11 mouse cellular contexts compared by ENCODE assay signal in genomic region chr2:129244446-129245120, GRCm38 (mm10). TPM values are rescaled to one million over a fixed set of nuclear protein-coding genes. Genes with fewer than 3 reads are reported as not detected.
DNase-seq lines count a peak whose midpoint lies in the region; ATAC-seq and TF ChIP-seq lines count a peak whose summit lies in the region.
"Had no signal": no experiment of that assay in that cellular context is flagged by ENCODE, and none has a peak within 500 bp of the region (broad histone marks: within the 10 kb centered on the region; RNA-seq: fewer than 3 reads in every experiment).

No protein-coding gene starts in this region.

- in situ Hi-C loops in ES-E14 (cut with MboI; ENCODE audit: low sequenced_read_pairs in 2 of 2, unreplicated experiment in 2 of 2): no loop called here

- no peak overlapping the region for H3K4me2 ChIP-seq in liver, embryonic 13.5 days
- no peak overlapping the region for H3K4me2 ChIP-seq in liver, embryonic 12.5 days
- H3K4me2 ChIP-seq in kidney, embryonic 15.5 days: no peak overlapping the region

- H3K36me3 ChIP-seq in liver, embryonic 13.5 days: no peaks in the 10 kb centered on the region
- no peaks in the 10 kb centered on the region for H3K36me3 ChIP-seq in liver, embryonic 12.5 days
- H3K36me3 ChIP-seq in ES-E14 (ENCODE audit: control insufficient read depth, insufficient read depth, low read length, poor library complexity, severe bottlenecking): no peaks in the 10 kb centered on the region
- H3K36me3 ChIP-seq in kidney, embryonic 15.5 days: no peaks in the 10 kb centered on the region
- H3K36me3 ChIP-seq in thymus, adult 2 months (ENCODE audit: control insufficient read depth, insufficient read depth, low read length): no peaks in the 10 kb centered on the region

- H3K9ac ChIP-seq in liver, embryonic 13.5 days: no peak overlapping the region
- H3K9ac ChIP-seq in liver, embryonic 12.5 days: no peak overlapping the region
- peak overlapping the region; percentile 26; the same call in 1 of the 2 replicates for H3K9ac ChIP-seq in ES-E14 (ENCODE audit: insufficient read depth, low read depth, low read length, poor library complexity, severe bottlenecking)
- no peak overlapping the region for H3K9ac ChIP-seq in kidney, embryonic 15.5 days

- H3K27me3 ChIP-seq in liver, embryonic 13.5 days: peaks cover 6% of the 10 kb centered on the region; the same call in 1 of the 2 replicates
- H3K27me3 ChIP-seq in liver, embryonic 12.5 days (replicated peaks): no peaks in the 10 kb centered on the region
- H3K27me3 ChIP-seq in kidney, embryonic 15.5 days: no peaks in the 10 kb centered on the region
- H3K27me3 ChIP-seq in thymus, adult 2 months (ENCODE audit: control insufficient read depth, insufficient read depth, low read length): no peaks in the 10 kb centered on the region

- no peak for TF ChIP-seq POLR2A in thymus, adult 2 months (IDR thresholded peaks at IDR 0.05; ENCODE audit: control insufficient read depth, extremely low read depth, insufficient read depth, low read length, poor library complexity)

- DNase-seq in gastrocnemius, adult 18-20 months (ENCODE audit: low spot score): peak; percentile 24
- DNase-seq in gastrocnemius, postnatal 10 days: no peak
- DNase-seq in liver, embryonic 13.5 days: no peak
- DNase-seq in ES-E14 (ENCODE audit: low read depth, low spot score): no peak
- DNase-seq in ovary, postnatal 14 days (ENCODE audit: low spot score): no peak
- no peak for DNase-seq in thymus, adult 2 months

- H3K9me3 ChIP-seq in liver, embryonic 13.5 days (replicated peaks): no peaks in the 10 kb centered on the region
- no peaks in the 10 kb centered on the region for H3K9me3 ChIP-seq in liver, embryonic 12.5 days (replicated peaks)
- H3K9me3 ChIP-seq in ES-E14 (ENCODE audit: control insufficient read depth, insufficient read depth, low read depth, low read length): no peaks in the 10 kb centered on the region
- no peaks in the 10 kb centered on the region for H3K9me3 ChIP-seq in kidney, embryonic 15.5 days (replicated peaks)

- WGBS in liver, embryonic 13.5 days (ENCODE audit: insufficient replicate concordance): 78% methylated on average over 20 of the region's 20 CpGs
- 74% methylated on average over 20 of the region's 20 CpGs for WGBS in liver, embryonic 12.5 days (ENCODE audit: insufficient replicate concordance)
- 71% methylated on average over 20 of the region's 20 CpGs for WGBS in kidney, embryonic 15.5 days
- 93% methylated on average over 20 of the region's 20 CpGs for WGBS in thymus, adult 2 months

- H3K4me1 ChIP-seq in liver, embryonic 13.5 days (replicated peaks): peaks cover 69% of the 10 kb centered on the region
- H3K4me1 ChIP-seq in liver, embryonic 12.5 days: peaks cover 57% of the 10 kb centered on the region
- peaks cover 6 to 28% of the 10 kb centered on the region in 2 experiments; a peak in 3 of 4 replicates for H3K4me1 ChIP-seq in ES-E14 (ENCODE audit: control insufficient read depth in 2 of 2, insufficient read depth in 2 of 2, low read length in 2 of 2, poor library complexity in 1 of 2)
- H3K4me1 ChIP-seq in kidney, embryonic 15.5 days: peaks cover 22% of the 10 kb centered on the region
- peaks cover 5% of the 10 kb centered on the region for H3K4me1 ChIP-seq in thymus, adult 2 months (replicated peaks; ENCODE audit: control insufficient read depth, insufficient read depth, low read length)

- no peak for TF ChIP-seq CTCF in thymus, adult 2 months (IDR thresholded peaks at IDR 0.05; ENCODE audit: borderline replicate concordance, control insufficient read depth, extremely low read depth, insufficient read depth, low read length, poor library complexity)

- H3K4me3 ChIP-seq in liver, embryonic 13.5 days (replicated peaks): no peak overlapping the region
- H3K4me3 ChIP-seq in liver, embryonic 12.5 days: no peak overlapping the region
- peak overlapping the region; percentile 23 to 39; a peak in 3 of 4 replicates for H3K4me3 ChIP-seq in ES-E14 (ENCODE audit: insufficient read depth in 1 of 2, low read depth in 1 of 2, low read length in 2 of 2, poor library complexity in 1 of 2, severe bottlenecking in 1 of 2)
- no peak overlapping the region for H3K4me3 ChIP-seq in kidney, embryonic 15.5 days (replicated peaks)
- H3K4me3 ChIP-seq in thymus, adult 2 months (ENCODE audit: control insufficient read depth, insufficient read depth, low read length): no peak overlapping the region
- H3K4me3 ChIP-seq: myocyte had no signal

- peak overlapping the region; percentile 91 for H3K27ac ChIP-seq in liver, embryonic 13.5 days
- no peak overlapping the region for H3K27ac ChIP-seq in liver, embryonic 12.5 days
- H3K27ac ChIP-seq in ES-E14 (ENCODE audit: insufficient read depth, low read depth, low read length, poor library complexity, severe bottlenecking): peak overlapping the region; percentile 69
- H3K27ac ChIP-seq in kidney, embryonic 15.5 days: peak overlapping the region; percentile 48; the same call in 1 of the 2 replicates
- H3K27ac ChIP-seq in thymus, adult 2 months (ENCODE audit: control insufficient read depth, insufficient read depth, low read length): no peak overlapping the region
- H3K27ac ChIP-seq: macrophage had no signal

- no peak for ATAC-seq in liver, embryonic 13.5 days (ENCODE audit: low read depth)
- ATAC-seq in liver, embryonic 12.5 days: no peak
- no peak for ATAC-seq in kidney, embryonic 15.5 days (replicated peaks; ENCODE audit: low FRiP score)
- ATAC-seq: forebrain, embryonic 14.5 days had no signal

TF ChIP-seq in ES-E14, 5 proteins besides CTCF, POLR2A, EP300 and RAD21:
- TF ChIP-seq HCFC1 (IDR thresholded peaks at IDR 0.05; ENCODE audit: borderline replicate concordance, insufficient read depth, low read length): no peak
- 0 out of 2 replicates have a peak, but pooled peaks have one; percentile 13 for TF ChIP-seq ZNF384 (IDR thresholded peaks at IDR 0.05; ENCODE audit: low read depth, low read length)

RNA-seq across cellular contexts. Expression of gene Slc20a1, which starts 46.0 kb away (rescaled TPM):
- total RNA-seq in gastrocnemius, adult 18-20 months (2021): 10 to 100 TPM; 11.3 to 21.8 TPM
- total RNA-seq in gastrocnemius, postnatal 10 days (2021): 10 to 100 TPM in 1 of 2 experiments, 1 to 10 TPM in 1; 6.9 to 13.4 TPM
- 48.6 and 55.8 TPM in 2 replicates for polyA plus RNA-seq in liver, embryonic 13.5 days (2015; fragmentation: Nextera tagmentation; extraction: Ambion mirVana)
- polyA plus RNA-seq in liver, embryonic 12.5 days (2016; fragmentation: Nextera tagmentation; extraction: Ambion mirVana): 76.2 and 78.4 TPM in 2 replicates
- total RNA-seq in ES-E14 (2012; rRNA removed): 309 and 509 TPM in 2 replicates
- 28.1 and 30.2 TPM in 2 replicates for polyA plus RNA-seq in kidney, embryonic 15.5 days (2015; fragmentation: Nextera tagmentation; extraction: Ambion mirVana)
- polyA plus RNA-seq in thymus, adult 2 months (2012; rRNA removed): 77.3 and 82.0 TPM in 2 replicates

RNA-seq across cellular contexts. Expression of gene Ckap2l, which starts 52.4 kb away (rescaled TPM):
- not detected for total RNA-seq in gastrocnemius, adult 18-20 months (2021)
- total RNA-seq in gastrocnemius, postnatal 10 days (2021): 1 to 10 TPM; 6.5 to 8.2 TPM
- 22.5 and 36.2 TPM in 2 replicates for polyA plus RNA-seq in liver, embryonic 13.5 days (2015; fragmentation: Nextera tagmentation; extraction: Ambion mirVana)
- polyA plus RNA-seq in liver, embryonic 12.5 days (2016; fragmentation: Nextera tagmentation; extraction: Ambion mirVana): 31.6 and 36.3 TPM in 2 replicates
- total RNA-seq in ES-E14 (2012; rRNA removed): 14.7 and 15.8 TPM in 2 replicates
- polyA plus RNA-seq in kidney, embryonic 15.5 days (2015; fragmentation: Nextera tagmentation; extraction: Ambion mirVana): 46.4 and 49.5 TPM in 2 replicates
- polyA plus RNA-seq in thymus, adult 2 months (2012; rRNA removed): 5.1 and 7.5 TPM in 2 replicates

Comparison
In these comparisons a context has a peak if more than half of its experiments do, and no peak if none do; other contexts are left out.
1. H3K27ac ChIP-seq: peak in liver, embryonic 13.5 days (single experiment), ES-E14 (single experiment) and kidney, embryonic 15.5 days (single experiment); none in liver, embryonic 12.5 days (single experiment) and thymus, adult 2 months (single experiment).
2. H3K4me3 ChIP-seq: peak in ES-E14 (2 of 2); none in liver, embryonic 13.5 days (single experiment), liver, embryonic 12.5 days (single experiment), kidney, embryonic 15.5 days (single experiment) and thymus, adult 2 months (single experiment).